Mouse (Mus musculus) B cell, adult 2 months (primary cell): ENCODE results near the gene Gm49396.

Experiments
- DNase-seq, 2 experiments: peaks; one replicate each; pipeline ENCODE4 v3.0.0; 2022

Gene Gm49396

DNA sequence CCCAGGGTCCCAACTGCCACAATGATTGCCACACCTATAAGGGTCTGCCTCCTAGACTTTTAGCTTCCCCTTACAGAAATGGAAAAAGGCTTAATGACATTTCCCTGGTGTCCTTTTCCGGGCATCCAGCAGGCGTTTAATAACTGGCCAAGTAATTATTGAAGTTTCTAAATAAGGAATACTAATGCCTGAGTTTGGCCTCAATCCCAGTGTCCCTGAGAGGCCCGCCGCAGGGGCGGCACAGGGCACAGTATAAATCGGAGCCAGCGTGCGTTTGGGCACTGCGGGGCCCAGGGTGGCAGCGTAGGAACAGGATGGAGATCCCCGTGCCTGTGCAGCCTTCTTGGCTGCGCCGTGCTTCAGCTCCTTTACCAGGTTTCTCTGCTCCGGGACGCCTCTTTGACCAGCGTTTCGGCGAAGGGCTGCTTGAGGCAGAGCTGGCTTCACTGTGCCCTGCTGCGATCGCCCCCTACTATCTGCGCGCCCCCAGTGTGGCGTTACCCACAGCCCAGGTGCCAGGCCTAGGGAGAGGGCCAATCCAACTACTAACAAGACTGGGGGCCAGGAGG lies 10.0 kb upstream of the Gm49396 start:
- no peak for DNase-seq

DNA sequence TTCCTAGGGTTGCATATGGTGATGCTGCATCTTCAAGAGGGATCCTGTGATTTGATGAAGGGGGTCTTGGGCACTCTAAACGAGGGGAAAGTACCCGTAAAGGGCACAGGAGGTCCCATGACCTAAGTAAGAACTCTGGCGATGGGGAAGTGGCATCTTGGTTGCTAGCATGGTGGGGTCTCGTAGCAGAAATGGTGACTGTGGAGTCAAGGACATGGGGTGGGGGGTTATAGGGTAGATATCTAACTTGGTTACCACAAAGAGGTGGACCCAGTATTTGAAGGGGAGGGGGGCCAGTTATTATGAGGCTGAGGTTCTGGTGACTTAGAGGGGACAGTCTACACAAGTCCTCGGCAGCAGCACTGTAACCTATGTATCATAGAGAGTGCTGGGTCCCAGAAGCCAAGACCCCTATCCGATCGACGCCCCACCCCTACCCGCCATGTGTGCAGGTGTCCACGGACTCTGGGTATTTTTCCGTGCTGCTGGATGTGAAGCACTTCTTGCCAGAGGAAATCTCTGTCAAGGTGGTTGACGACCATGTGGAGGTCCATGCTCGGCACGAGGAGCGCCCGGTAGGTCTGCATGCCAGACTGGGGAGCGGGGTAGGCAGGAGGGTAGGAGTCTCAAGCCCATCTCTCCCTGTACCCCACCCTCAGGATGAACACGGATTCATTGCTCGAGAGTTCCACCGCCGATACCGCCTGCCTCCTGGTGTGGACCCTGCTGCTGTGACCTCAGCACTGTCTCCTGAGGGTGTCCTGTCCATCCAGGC lies 9.1 kb upstream of the Gm49396 start:
- DNase-seq, result no peak

DNA sequence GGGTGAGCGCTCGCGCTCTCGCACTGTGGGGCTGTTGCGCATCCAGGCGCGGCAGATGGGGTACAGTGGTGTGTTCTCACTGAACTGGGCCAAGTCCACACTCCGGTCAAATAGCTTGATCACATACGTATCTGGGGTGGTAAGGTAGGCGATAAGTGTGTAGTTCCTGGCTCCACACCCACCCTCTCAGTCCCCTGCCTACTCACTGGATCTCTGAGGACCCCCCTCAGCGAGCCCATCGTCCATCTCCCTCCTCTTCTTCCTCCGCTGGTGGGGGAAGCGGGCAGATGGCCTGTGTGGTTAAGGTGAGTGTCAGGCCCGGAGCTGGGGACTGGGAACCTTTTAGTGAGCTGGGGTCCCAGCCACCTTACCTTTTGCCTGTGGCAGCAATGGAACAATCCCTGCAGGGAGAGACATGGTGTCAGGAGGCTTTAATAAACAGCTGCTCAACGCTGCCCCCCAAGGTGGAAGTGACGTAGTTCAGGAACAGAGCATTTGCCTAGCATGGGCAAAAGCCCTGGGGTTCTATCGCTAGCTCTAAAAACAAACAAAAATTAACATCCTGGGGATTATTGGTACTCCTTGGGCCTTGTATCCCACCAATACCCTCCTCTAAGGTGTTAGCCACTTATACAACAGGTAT lies 6.1 kb upstream of the Gm49396 start:
- peak; percentile 54 to 59 for DNase-seq

DNA sequence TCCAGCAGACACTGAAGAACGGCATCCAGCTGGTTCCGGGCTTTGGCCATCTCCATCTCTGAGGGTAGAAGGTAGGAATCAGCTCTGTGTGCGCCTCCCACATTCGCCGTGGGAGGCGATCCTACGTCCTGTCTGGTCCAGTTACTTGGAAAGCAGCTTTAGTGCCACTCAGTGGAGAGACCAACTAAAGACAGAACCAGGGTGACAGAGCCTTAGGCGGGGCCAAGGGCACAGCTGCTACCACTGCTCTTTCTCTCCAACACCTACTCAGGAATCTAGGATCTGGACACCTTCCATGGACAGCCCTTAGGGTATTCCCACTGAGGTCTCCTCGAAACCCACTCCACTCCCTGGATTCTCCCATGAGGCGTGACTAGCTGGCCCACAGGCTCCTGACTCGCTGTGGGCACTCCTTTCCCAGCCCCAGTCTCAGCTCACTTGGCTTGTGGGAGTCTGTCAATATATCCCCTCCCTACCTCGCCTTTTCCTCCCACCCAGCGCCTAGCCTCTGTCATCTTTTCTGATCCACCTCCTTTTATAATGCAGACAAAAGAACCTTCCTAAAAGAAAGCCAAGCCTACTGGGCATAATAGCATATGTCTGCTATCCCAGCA lies 5.1 kb upstream of the Gm49396 start:
- no peak for DNase-seq

DNA sequence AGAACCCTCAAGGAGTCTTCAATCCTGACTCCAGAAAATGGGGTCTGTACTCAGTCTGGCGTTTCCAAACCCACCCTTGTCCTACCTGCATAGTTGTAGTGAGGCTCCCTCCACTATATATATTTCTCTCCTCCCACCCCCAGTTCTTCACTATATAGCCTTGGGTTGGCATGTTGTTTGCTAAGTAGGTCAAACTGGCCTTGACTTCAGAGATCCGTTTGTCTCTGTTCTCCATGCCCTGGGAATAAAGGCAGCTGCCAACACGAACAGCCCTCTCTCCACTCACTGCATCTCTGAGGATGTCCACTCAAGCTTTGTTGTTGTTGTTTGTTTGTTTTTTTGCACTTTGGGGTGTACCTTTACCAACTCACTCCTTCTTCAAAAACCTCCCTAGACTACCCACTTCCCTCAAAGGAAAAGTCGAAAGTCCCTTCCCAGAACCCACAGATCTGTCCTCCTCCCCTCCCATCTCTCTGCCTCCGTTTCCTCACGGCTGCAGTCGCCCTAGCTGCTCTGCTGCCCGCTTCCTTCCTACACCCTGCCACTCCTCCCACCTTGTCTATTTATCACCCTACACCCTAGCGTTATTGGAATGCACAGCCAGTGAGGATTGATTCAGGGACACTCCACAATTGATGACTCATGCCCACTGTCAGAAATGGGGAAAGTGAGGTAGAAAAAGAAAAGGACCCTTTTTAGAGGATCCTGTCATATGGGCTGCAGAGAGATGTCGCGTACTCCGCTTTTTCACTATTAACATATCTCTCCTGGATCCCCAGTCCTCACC lies 4.3 kb upstream of the Gm49396 start:
- DNase-seq, result no peak

DNA sequence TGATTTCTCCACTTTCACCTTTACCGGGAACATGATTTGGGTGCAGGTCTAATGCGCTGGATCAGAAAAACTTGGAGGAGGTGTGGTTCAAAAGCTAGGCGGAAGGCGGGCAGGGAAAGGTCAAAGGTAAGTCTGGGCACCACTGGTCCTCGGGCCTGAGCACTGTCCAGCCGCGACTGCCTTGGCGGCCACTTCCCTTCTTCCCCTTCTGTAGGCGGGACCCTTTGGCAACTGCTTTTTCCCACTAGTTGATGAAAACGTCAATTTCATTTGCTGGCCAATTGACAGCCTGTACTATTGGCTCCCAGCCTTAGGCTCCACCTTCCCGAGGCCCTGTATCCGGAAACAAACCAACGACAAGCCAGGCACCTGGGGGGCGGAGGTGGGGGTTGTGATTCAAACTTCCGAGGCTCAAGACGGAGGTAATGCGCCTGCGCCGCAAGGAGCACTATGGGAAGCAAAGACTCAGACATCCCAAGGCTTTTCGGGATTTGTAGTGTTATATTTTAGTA lies 3.6 kb upstream of the Gm49396 start, which contains the start of gene Lin37:
TSS of gene Lin37 (minus strand) at position 396 of the 512 bp plus-strand sequence.
- DNase-seq, result peak; percentile 86 to 90

DNA sequence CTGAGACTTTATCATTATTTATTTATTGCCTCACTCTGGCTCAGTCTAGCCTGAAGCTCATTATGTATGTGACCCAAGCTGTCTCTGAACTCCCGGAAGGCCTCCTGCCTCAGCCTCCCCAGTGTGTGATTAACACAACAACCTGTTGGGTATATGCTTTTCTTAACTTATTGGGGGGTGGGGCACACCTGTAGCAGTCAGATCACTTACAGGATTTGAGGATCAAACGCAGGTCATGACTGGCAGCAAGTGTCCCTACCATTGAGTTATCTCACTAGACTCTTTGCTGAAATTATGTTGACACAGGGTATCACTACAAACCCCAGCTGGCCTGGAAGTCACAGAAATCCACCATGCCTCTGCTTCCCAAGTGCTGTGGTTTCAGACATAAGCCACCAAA lies 2.8 kb upstream of the Gm49396 start:
- DNase-seq, result no peak

DNA sequence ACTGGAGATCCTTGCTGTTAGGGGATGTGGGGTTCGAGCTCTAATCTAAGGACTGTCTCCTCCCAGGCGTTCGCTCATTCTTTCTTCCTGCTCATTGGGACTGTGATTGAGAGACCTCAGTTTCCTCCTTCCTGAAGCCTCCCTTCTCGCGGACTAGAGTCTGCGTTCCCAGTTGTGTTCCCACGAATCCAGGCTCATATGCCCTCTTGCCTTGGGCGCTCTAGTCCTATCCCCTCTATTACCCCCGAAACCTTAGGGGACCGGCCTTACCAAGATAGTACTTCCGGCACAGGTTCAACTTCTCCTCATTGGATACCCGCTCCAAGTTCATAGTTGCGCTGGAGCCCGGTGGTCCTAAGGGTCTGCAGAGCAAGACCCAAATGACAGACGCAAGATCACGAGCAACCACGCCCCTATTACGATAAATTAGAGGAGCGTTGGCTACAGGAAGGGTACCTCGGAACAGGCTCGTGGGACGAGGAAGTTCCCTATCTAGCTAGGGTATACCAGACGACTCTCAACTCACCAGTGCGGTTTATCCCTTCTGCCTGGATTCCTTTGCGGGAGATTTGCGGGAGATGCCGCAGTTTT lies 523 bp upstream of the Gm49396 start:
- no peak for DNase-seq

DNA sequence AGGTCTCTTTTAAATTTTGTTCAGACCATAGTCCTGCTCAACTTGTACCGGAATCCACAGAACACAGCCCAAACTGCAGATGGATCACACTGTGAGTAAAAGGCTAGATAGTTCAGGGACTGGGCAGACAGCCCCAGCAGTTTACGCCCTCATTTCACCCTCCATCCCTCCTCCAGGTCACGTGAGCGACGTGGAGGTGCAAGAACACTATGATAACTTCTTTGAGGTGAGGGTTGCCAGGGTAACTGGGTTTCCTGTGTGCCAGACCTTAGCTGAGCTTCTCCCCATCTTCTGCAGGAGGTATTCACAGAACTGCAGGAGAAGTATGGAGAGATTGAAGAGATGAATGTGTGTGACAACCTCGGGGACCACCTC lies 749 bp downstream of the Gm49396 start:
- DNase-seq, result no peak

DNA sequence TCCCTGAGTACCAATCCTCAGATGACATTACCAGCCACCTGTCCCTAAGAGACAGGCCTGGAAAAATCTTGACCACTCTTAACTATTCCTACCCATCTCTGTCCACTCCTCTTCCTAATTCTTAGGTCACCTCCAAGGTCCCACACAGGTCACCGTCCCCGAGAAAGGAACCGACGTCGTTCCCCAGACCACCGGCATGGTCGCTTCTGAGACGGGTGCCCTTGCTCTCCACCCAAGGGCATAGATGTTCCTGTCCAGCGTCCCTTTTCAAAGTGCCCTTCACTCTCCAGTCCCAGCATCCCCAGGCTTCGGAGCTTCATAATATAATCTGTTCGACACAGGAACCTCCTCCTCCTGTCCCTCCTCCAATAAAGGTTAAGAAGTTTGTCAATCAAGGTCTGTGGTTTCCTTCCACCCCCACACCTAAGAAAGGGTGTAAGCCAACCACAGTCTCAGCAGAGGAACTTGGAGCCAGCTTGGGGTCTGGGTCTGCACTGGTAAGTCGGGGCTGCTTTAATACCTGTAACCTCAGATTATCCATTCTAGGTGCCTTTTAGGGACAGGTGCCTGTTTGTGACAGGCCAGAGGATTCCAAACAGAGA lies 1.9 kb downstream of the Gm49396 start, which contains the start of gene Igflr1:
TSS of gene Igflr1 (plus strand) at position 458 of the 602 bp plus-strand sequence.
- DNase-seq, result no peak

DNA sequence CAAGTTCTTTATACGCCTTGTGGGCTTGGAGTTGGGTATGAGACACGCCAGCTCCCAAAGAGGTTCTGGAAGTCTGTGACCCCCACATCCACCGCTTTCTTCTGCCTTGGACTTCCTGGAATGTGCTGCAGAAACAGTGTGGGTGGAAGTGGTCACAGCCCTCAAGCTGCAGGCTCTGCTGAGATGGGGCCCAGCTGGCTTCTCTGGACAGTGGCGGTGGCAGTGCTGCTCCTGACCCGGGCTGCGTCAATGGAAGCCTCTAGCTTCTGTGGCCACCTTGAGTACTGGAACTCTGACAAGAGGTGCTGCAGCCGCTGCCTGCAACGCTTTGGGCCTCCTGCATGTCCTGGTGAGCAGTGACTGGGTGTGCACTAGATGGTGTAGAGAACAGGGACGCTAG lies 2.9 kb downstream of the Gm49396 start:
- DNase-seq, result no peak

DNA sequence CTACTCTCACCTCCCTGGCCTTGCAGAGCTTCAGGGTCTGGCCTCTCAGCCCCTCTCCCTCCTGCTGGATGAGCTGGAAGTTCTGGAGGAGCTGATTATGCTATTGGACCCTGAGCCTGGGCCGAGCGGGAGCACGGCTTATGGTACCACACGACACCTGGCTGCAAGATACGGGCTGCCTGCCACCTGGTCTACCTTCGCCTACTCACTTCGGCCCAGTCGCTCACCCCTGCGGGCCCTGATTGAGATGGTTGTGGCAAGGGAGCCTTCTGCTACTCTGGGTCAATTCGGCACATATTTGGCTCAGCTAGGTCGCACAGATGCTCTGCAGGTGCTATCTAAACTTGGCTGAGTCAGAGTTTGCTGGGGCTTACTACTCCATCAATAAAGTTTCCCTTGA lies 4.4 kb downstream of the Gm49396 start:
- DNase-seq, result no peak

DNA sequence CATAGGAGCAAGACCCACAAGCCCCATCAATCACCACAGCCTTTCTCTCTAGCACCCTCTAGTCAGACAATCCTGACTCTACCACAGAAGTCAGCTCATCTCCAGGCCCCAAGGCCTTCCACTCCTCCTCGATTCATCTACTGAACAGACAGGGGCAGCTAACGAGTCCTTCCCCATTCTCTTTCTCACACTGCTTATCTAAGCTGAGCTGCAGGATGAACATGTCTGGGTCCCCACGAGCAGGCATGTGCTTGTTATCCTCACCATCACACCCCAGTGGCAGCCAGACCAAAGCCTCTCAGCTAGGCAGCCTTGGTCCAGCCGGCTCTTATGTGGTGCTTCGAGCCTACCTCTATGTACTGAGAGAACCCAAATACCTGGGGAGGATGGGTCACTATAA lies 9.2 kb downstream of the Gm49396 start:
- DNase-seq, result no peak

DNA sequence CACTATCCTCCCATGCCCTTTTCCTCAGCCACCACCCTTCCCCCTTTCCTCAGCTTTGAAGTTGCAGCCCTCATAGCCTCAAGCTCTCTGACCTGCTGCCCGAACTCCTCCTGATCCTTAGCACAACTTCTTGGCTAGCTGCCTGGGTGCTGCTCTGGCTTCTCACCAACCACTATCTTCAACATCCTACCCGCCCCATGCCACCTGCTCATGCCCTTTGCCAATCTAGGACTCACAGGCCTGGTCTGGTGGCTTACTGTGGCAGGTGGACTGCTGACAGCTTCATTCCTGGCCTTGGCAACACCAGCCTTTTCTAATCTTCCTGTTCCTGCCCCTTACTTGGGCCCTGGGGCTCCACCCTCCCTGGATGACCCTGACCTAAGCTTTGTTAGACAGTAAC lies 9.8 kb downstream of the Gm49396 start:
- no peak for DNase-seq

DNA sequence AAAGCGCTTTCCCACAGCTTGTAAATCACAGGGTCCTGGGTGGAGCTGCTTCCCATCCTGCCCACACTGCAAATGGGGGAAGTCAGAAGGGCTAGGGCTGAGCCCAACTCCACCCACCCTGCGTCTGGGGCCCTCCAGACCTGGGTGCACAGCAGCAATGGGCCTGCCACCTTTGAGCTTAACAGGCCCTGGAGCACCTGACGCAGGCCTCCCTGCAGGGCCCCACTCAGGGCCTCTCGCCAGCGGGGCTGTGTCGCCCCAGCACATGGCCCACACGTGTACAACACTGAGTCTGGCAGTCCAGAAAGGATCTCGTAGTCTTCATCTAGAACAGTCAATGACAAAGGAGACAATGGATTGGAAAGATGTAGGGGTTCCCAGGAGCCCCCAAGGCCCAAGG lies 16.8 kb downstream of the Gm49396 start:
- DNase-seq, result no peak

DNA sequence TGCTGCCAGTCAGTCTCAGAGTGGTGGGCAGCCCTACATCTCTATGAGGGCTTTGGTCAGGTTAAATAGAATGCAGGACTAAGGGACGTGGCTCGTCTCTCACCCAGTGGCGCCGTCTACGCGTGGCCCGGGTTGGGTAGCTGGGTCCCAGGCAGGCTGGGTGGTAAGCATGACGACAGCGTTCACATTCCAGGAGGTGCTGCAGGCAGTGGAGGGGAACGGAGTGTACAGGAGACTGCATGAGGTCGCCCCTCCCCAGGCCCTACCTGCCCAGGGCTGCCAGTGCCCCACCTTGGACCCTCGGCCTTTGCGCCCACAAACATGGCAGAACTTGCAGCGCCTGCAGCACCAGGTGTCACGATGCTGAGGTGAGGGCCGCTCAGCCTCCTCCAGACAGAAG lies 18.4 kb downstream of the Gm49396 start:
- no peak for DNase-seq

DNA sequence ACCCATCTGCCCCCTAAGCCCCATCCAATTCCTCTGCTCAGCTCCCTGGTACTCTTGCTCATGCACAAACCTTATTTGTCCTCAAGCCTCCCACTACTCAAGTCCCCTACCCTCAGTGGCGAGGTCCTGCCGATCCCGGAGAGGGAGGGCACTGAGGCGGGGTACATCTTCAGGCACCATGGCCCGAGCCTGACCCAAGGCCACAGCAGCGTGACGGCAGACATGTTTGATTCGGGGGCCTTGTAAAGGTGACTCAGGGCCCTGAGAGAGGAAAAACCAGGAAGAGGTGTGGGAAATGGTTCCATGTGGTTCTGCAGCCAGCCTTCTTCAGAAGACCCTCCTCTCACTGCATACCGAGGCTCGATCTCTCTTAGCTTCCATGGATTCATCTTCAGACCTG lies 21.2 kb downstream of the Gm49396 start:
- no peak for DNase-seq

DNA sequence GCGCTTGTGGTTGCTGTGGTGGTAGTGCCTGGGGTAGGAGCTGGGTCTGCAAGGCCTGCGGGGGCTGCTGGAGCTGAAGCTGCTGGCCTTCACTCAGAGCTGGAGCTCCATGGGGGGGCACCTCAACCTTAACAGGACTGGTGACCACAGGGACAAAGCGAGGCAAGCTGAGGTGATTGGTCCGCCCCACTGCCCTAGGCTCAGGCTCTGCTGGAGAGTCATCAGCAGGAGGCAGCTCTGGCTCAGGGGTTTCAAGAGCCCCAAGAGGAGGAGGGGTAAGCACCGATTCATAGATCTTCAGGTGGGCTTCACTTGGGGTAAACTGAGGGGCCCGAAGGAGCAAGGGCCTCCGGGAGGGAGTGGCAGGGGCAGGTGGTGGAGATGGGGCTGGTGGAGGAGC lies 22.0 kb downstream of the Gm49396 start:
- DNase-seq, result no peak

DNA sequence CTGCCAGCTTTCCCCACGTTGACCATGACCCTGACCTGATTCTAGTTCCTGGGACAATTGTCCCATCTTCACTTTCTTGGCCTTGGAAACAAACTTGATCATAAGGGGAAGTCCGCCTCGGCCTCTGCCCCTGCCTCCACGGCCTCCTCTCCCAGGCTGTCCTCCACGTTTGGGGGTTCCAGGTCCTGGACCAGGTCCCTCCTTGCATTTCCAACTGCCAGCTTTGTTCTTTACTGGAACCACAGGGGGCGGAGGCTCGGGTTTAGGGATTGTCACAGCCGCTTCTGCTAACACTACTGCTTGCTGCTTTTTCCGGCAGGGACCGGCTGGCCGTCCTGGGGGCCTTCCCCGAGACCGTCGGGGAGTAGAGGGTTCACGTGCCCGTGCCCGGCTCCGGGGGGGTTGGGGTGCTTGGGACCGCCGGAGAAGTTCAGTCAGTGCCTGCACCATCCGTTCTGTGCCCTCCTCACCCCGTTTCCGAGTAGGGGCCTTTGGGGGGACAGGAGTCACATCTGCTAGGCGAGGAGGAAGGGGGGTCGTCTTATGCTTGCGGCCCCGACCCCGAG lies 23.4 kb downstream of the Gm49396 start:
- no peak for DNase-seq

DNA sequence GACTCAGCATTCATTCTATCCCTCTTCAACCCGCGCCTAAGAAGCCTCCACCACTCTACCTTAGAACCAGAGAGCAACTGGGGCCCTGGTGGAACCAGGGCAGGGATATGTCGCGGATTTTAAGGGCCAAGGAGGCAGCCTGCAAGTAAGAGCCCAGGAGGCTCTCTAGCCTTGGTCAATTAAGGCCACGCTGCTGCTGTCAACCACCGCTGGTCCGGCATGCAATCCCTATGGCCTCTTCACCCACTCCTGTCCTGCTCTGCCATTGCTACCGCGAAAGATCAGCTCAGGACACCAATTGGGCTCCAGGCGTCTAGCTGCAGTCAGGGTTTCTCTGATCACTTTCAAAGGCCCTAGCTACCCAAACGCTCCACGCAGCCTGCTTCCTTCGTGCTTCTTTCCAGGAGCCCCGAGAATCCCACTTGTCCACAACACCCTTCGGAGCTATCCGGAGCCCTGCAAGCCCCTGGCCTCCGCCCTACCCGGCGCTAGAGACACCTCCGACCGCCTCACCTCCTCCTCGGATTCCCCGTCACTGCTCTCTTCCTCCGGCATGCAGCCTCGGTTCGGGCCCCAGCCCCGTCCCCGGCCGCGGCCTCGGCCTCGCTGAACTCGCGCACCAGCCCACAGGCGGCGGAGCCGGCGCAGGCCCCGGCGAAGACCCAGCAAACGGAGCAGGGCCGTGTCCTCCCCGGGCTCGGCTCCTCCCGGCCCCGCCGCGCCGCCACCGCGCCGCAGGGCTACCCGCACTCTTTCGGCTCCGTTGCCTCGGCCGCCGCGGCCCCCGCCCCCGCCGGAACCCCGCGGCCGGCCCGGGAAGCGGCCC lies 24.9 kb downstream of the Gm49396 start:
- DNase-seq, result peak; percentile 60 to 61
